Mouse (Mus musculus): ENCODE results near the gene Zfp654. TPM values are rescaled to one million over a fixed set of nuclear protein-coding genes. Genes with fewer than 3 reads are reported as not detected.

The Zfp654 gene
- polyA plus RNA-seq, 1 experiment from 2014 or later = 9.6 TPM

- Histone ChIP-seq H3K9ac (replicated peaks; ENCODE audit: low read length) (peak overlapping the region; percentile 90), H3K4me1 (ENCODE audit: control insufficient read depth, insufficient read depth, low read length) (no peaks in the 10 kb centered on the region), H3K36me3 (replicated peaks; ENCODE audit: control insufficient read depth, insufficient read depth, low read depth, low read length) (peaks cover 8% of the 10 kb centered on the region), H3K4me3 (ENCODE audit: low read depth, low read length) (peak overlapping the region; percentile 93), H3K27me3 (ENCODE audit: control insufficient read depth, insufficient read depth, low read length) (no peaks in the 10 kb centered on the region), H3K27ac (replicated peaks; ENCODE audit: low read depth, low read length) (peak overlapping the region; percentile 92), H3K9me3 (replicated peaks; ENCODE audit: control insufficient read depth, low read length) (no peaks in the 10 kb centered on the region), H3K4me2 (ENCODE audit: low read depth, low read length) (peak overlapping the region; percentile 78)
- DNase-seq (ENCODE audit: low spot score) = no peak
- WGBS = under 1% methylated on average over 28 of the region's 45 CpGs
- ATAC-seq (replicated peaks; ENCODE audit: insufficient number of reproducible peaks, low FRiP score, low TSS enrichment, low read depth) = peak; percentile 40
These were observed 328 bp downstream of the Zfp654 start for GRCm38 (mm10) chr16:64851085-64851562.

- DNase-seq (ENCODE audit: low spot score) = peak; percentile 33
- peak overlapping the region; percentile 93 for H3K4me3 ChIP-seq (ENCODE audit: low read depth, low read length)
- no peak; the same call in 1 of the 2 replicates for ATAC-seq (replicated peaks; ENCODE audit: insufficient number of reproducible peaks, low FRiP score, low TSS enrichment, low read depth)
- H3K27ac ChIP-seq (replicated peaks; ENCODE audit: low read depth, low read length) = peak overlapping the region; percentile 92; the same call in 1 of the 2 replicates
- H3K27me3 ChIP-seq (ENCODE audit: control insufficient read depth, insufficient read depth, low read length) = no peaks in the 10 kb centered on the region
- H3K9me3 ChIP-seq (replicated peaks; ENCODE audit: control insufficient read depth, low read length) = no peaks in the 10 kb centered on the region
- WGBS = 4% methylated on average over 16 of the region's 16 CpGs
- no peaks in the 10 kb centered on the region for H3K4me1 ChIP-seq (ENCODE audit: control insufficient read depth, insufficient read depth, low read length)
- peak overlapping the region; percentile 90 for H3K9ac ChIP-seq (replicated peaks; ENCODE audit: low read length)
- H3K36me3 ChIP-seq (replicated peaks; ENCODE audit: control insufficient read depth, insufficient read depth, low read depth, low read length) = peaks cover 4% of the 10 kb centered on the region
- H3K4me2 ChIP-seq (ENCODE audit: low read depth, low read length) = peak overlapping the region; percentile 78
These were observed 966 bp downstream of the Zfp654 start for GRCm38 (mm10) chr16:64850287-64851084.

GRCm38 (mm10) chr16:64845947-64846346 lies 5.5 kb downstream of the Zfp654 start:
- Histone ChIP-seq H3K9me3 (replicated peaks; ENCODE audit: control insufficient read depth, low read length) (no peaks in the 10 kb centered on the region), H3K4me1 (ENCODE audit: control insufficient read depth, insufficient read depth, low read length) (no peaks in the 10 kb centered on the region), H3K27me3 (ENCODE audit: control insufficient read depth, insufficient read depth, low read length) (no peaks in the 10 kb centered on the region), H3K36me3 (replicated peaks; ENCODE audit: control insufficient read depth, insufficient read depth, low read depth, low read length) (no peaks in the 10 kb centered on the region), H3K4me2 (ENCODE audit: low read depth, low read length) (no peak overlapping the region), H3K4me3 (ENCODE audit: low read depth, low read length) (no peak overlapping the region), H3K27ac (replicated peaks; ENCODE audit: low read depth, low read length) (no peak overlapping the region), H3K9ac (replicated peaks; ENCODE audit: low read length) (no peak overlapping the region)
- WGBS = 89% methylated on average over 8 of the region's 8 CpGs
- ATAC-seq (replicated peaks; ENCODE audit: insufficient number of reproducible peaks, low FRiP score, low TSS enrichment, low read depth) (no peak), DNase-seq (ENCODE audit: low spot score) (no peak)

- no peak overlapping the region for H3K4me3 ChIP-seq (ENCODE audit: low read depth, low read length)
- H3K4me2 ChIP-seq (ENCODE audit: low read depth, low read length) = no peak overlapping the region
- H3K27ac ChIP-seq (replicated peaks; ENCODE audit: low read depth, low read length) = no peak overlapping the region
- WGBS = 98% methylated on average over 3 of the region's 3 CpGs
- no peaks in the 10 kb centered on the region for H3K27me3 ChIP-seq (ENCODE audit: control insufficient read depth, insufficient read depth, low read length)
- no peaks in the 10 kb centered on the region for H3K4me1 ChIP-seq (ENCODE audit: control insufficient read depth, insufficient read depth, low read length)
- H3K36me3 ChIP-seq (replicated peaks; ENCODE audit: control insufficient read depth, insufficient read depth, low read depth, low read length) = no peaks in the 10 kb centered on the region
- no peak overlapping the region for H3K9ac ChIP-seq (replicated peaks; ENCODE audit: low read length)
- DNase-seq (ENCODE audit: low spot score) (no peak), ATAC-seq (replicated peaks; ENCODE audit: insufficient number of reproducible peaks, low FRiP score, low TSS enrichment, low read depth) (no peak)
- no peaks in the 10 kb centered on the region for H3K9me3 ChIP-seq (replicated peaks; ENCODE audit: control insufficient read depth, low read length)
These were observed 9.1 kb downstream of the Zfp654 start for GRCm38 (mm10) chr16:64842374-64842729.

GRCm38 (mm10) chr16:64841481-64842373 lies 9.7 kb downstream of the Zfp654 start:
- no peaks in the 10 kb centered on the region for H3K27me3 ChIP-seq (ENCODE audit: control insufficient read depth, insufficient read depth, low read length)
- DNase-seq (ENCODE audit: low spot score) (no peak), ATAC-seq (replicated peaks; ENCODE audit: insufficient number of reproducible peaks, low FRiP score, low TSS enrichment, low read depth) (no peak)
- H3K27ac ChIP-seq (replicated peaks; ENCODE audit: low read depth, low read length) = no peak overlapping the region
- no peak overlapping the region for H3K4me3 ChIP-seq (ENCODE audit: low read depth, low read length)
- H3K9ac ChIP-seq (replicated peaks; ENCODE audit: low read length) = no peak overlapping the region
- H3K36me3 ChIP-seq (replicated peaks; ENCODE audit: control insufficient read depth, insufficient read depth, low read depth, low read length) = no peaks in the 10 kb centered on the region
- H3K4me1 ChIP-seq (ENCODE audit: control insufficient read depth, insufficient read depth, low read length) = no peaks in the 10 kb centered on the region
- 87% methylated on average over 5 of the region's 5 CpGs for WGBS
- no peak overlapping the region for H3K4me2 ChIP-seq (ENCODE audit: low read depth, low read length)
- no peaks in the 10 kb centered on the region for H3K9me3 ChIP-seq (replicated peaks; ENCODE audit: control insufficient read depth, low read length)

- ATAC-seq (replicated peaks; ENCODE audit: insufficient number of reproducible peaks, low FRiP score, low TSS enrichment, low read depth) (no peak), DNase-seq (ENCODE audit: low spot score) (no peak)
- 96% methylated on average over 2 of the region's 2 CpGs for WGBS
- H3K36me3 ChIP-seq (replicated peaks; ENCODE audit: control insufficient read depth, insufficient read depth, low read depth, low read length) = no peaks in the 10 kb centered on the region
- H3K4me3 ChIP-seq (ENCODE audit: low read depth, low read length) = no peak overlapping the region
- no peaks in the 10 kb centered on the region for H3K4me1 ChIP-seq (ENCODE audit: control insufficient read depth, insufficient read depth, low read length)
- no peaks in the 10 kb centered on the region for H3K9me3 ChIP-seq (replicated peaks; ENCODE audit: control insufficient read depth, low read length)
- H3K27ac ChIP-seq (replicated peaks; ENCODE audit: low read depth, low read length) = no peak overlapping the region
- no peaks in the 10 kb centered on the region for H3K27me3 ChIP-seq (ENCODE audit: control insufficient read depth, insufficient read depth, low read length)
- no peak overlapping the region for H3K4me2 ChIP-seq (ENCODE audit: low read depth, low read length)
- no peak overlapping the region for H3K9ac ChIP-seq (replicated peaks; ENCODE audit: low read length)
These were observed 14.7 kb downstream of the Zfp654 start for GRCm38 (mm10) chr16:64836709-64837108.

GRCm38 (mm10) chr16:64835996-64836545 lies 15.4 kb downstream of the Zfp654 start:
- no peaks in the 10 kb centered on the region for H3K4me1 ChIP-seq (ENCODE audit: control insufficient read depth, insufficient read depth, low read length)
- H3K4me2 ChIP-seq (ENCODE audit: low read depth, low read length) = no peak overlapping the region
- H3K27ac ChIP-seq (replicated peaks; ENCODE audit: low read depth, low read length) = no peak overlapping the region
- H3K27me3 ChIP-seq (ENCODE audit: control insufficient read depth, insufficient read depth, low read length) = no peaks in the 10 kb centered on the region
- no peak overlapping the region for H3K4me3 ChIP-seq (ENCODE audit: low read depth, low read length)
- 77% methylated on average over 1 of the region's 1 CpGs for WGBS
- no peak overlapping the region for H3K9ac ChIP-seq (replicated peaks; ENCODE audit: low read length)
- no peak for ATAC-seq (replicated peaks; ENCODE audit: insufficient number of reproducible peaks, low FRiP score, low TSS enrichment, low read depth)
- no peaks in the 10 kb centered on the region for H3K9me3 ChIP-seq (replicated peaks; ENCODE audit: control insufficient read depth, low read length)
- no peaks in the 10 kb centered on the region for H3K36me3 ChIP-seq (replicated peaks; ENCODE audit: control insufficient read depth, insufficient read depth, low read depth, low read length)
- DNase-seq (ENCODE audit: low spot score) = no peak

Measured in embryonic facial prominence, embryonic 11.5 days (tissue).